Mouse (Mus musculus) thymus, postnatal 10 days (tissue): Measurements from ENCODE around the gene Rnh1.

ENCODE experiments used
- DNase-seq, 2 experiments: peaks; one replicate each; pipeline ENCODE4 v3.0.0; 2021; ENCODE audit warnings: low spot score in 2 of 2

Gene Rnh1

DNA sequence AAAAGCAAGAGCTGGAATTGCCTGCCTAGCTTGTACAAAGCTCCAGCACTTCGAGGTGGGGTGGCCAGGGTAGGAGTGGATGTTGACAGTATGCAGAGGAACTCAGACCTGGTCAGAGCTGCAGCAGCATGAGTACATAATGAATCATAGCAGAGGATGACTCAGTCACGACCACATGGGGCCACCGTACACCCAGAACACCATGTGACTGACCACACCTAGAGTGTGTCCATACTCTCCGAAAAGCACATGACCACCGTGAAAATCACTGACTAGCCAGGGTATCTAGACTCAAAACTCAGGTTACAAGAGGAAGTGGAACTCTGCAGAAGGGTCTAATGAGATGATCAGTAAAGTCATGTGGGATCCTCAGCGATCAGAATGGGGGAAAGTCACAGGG, 7.8 kb downstream of the Rnh1 start:
- no peak for DNase-seq

DNA sequence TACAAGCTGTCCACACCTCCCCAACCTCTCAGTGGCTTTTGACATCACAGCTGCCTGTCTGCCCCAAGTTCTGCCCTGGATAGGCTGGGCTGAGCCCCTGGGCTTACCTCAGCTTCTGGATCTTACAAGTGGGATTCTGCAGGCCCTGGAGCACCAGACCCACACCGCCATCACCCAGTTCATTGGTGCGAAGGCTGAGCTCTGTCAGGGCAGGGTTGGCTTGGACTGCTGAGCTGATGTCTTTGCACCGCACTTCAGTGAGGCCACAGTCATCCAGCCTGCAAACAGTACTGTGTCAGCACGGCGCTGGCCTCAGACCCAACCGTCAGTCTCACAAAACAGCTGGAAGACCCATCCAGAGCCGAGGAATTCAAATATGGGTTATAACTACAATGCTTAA, 8.3 kb downstream of the Rnh1 start:
- DNase-seq: no peak

DNA sequence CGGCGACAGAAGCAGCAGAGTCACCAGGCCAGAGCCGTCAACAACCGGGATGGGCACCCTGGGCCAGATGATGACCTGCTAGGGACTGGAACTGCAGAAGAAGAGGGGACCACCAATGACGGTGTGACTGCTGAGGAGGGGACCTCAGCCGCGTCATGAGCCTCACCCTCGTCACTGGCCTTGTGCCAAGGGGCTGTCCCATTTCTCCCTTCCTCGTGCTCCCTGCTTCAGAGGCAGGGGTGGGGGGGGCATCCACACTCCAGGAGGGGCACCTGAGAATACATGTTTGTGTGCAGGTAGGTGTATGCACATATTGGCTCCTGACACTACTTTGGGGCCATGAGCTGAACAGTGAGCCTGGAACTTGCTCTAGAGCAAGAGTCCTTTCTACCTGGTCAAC, 17.3 kb downstream of the Rnh1 start:
- no peak for DNase-seq

DNA sequence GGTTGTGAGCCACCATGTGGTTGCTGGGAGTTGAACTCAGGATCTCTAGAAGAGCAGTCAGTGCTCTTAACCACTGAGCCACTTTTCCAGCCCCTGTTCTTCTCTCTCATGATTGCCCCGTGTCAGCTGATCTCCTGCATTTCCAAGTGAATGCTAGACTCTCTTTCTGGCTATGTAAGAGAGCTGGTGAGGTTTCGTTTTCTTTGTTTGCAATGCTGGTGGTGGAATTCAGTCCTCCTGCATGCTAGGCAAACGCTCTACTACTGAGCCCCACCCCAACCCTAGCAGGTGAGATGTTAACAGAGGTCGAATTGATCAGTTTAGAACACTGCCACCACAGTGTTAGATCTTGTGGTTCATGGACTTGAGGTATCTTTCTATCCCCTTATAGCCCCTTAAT, 24.0 kb downstream of the Rnh1 start:
- DNase-seq: no peak

DNA sequence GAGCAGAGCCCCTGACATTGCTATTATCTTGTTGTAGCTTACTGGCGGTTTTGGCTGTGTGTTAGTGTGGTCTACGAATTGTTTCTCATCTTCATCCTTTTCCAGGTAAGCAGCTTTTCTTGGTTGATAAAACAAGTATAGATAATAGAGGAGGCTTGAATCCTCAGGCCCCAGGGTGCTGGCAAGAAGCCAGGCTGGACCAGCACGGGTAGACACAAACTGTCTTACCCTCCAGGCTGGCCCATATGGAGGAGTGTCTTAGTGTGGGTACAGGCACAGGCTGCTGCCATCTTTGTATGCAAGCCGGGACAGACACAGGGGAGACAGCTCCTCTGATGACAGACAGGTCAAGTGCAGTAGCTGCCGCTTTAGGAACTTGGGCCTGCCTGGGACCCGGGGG, 25.6 kb downstream of the Rnh1 start:
- DNase-seq: no peak

DNA sequence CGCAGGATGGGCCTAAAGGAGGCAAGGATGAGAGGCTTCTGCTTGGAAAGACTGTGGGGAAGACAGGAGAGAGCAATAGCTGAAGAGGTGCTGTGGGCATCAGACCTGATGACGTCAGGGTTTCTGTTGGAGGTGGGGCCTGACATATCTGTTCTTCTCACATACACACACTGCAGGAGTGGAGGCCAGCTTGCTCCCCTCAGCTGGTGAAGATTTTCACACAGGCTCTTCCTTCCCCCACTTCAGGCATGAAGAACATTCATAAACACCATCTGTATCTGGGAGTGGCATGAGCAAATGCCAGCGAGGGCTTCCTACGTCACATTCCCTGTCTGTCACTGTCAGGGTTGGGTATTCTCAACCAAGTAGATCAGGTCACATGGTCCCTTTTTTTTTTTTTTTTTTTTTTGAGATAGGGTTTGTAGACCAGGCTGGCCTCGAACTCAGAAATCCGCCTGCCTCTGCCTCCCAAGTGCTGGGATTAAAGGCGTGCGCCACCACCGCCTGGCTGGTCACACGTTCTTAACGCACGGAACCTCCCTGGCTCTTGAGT, 26.5 kb downstream of the Rnh1 start:
- DNase-seq: no peak

DNA sequence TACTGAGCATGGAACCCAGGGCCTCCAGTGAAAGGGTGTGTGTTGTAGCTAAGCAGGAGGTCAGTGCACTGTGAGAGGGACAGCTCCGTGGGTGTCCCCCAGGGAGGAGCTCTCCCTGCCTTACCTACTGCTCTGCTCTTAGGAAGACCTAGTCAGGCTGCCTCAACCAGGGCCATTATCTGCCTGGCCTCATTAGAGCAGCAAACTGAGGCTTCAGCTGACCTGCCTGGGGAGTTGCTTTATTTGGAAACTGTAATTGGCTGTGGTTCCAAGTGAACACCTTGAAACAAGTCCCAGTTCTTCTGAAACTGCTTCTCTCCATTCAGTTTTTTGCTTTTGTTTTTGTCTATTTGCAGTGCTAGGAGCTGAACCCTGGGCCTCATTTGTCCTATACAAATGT, 27.3 kb downstream of the Rnh1 start:
- no peak for DNase-seq

DNA sequence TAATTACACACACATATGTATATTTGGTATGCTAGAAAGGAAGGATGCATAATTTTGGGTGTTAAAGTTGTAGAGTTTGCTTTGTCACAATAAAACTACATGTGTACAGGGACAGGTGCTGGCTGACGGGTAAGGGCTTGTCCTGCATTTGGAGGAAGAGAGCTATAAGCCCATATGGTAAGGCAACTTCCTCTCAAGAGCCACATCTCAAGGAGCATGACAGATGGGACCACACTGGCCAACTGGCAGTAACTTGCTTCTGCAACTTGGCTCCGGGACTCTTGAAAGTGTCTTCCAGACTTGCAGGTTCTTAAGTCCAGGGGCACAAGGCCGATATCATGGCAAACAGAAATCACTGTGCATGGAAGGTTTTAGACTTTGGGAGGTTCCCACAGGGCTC, 28.0 kb downstream of the Rnh1 start:
- no peak for DNase-seq

DNA sequence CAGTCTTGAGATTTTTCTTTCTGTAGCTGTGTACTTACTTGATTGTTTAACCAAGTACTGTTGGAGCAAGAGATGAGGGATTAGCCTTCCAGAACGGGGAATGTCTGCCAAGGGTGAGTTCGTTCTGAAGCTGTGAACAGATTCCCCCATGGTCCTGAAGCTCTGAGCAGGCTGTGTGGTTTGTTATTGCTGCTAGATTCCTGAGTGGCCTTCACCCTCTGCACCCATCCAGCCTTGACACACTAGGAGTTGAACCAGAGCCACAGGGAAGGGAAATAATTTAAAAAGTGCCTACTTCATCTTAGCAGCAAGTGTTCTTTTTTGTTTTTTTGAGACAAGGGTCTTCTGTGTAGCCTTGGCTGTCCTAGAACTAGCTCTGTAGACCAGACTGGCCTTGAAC, 28.8 kb downstream of the Rnh1 start:
- no peak for DNase-seq

DNA sequence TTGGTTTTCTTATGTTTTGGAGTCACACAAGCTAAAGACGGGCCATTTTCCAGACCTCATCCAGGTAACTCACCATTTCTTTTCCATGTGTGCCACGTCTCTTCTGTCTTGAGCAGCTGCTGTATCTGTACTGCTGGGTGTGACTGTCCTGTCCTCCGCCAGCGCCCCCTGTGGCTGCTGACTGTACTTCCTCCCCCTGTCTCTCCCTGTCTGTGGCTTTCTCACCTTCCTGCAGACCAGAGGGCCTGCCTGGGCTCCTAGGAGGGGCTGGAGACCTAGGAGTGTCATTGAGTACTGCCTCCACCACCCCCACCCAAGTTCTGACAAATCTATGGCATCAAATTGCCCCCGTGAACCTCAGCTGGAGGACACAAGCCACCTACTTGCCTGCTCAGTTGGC, 29.5 kb downstream of the Rnh1 start:
- peak; percentile 36 to 74 for DNase-seq

DNA sequence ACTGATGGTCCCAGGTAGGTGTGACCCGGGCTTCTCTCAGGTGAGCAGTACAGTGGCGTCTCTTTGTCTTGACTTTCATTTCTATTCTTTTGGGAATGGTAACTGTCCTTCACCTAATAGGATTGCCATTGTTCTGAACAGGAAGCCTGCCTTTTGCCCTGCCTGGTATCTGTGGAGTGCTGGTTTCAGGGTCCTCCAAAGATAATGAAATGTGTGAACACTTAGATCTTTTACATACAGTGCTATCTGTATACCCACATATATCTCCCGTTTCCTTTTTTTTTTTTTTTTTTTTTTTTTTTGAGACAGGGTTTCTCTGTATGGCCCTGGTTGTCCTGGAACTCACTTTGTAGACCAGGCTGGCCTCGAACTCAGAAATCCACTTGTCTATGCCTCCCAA, 31.3 kb downstream of the Rnh1 start:
- no peak for DNase-seq

DNA sequence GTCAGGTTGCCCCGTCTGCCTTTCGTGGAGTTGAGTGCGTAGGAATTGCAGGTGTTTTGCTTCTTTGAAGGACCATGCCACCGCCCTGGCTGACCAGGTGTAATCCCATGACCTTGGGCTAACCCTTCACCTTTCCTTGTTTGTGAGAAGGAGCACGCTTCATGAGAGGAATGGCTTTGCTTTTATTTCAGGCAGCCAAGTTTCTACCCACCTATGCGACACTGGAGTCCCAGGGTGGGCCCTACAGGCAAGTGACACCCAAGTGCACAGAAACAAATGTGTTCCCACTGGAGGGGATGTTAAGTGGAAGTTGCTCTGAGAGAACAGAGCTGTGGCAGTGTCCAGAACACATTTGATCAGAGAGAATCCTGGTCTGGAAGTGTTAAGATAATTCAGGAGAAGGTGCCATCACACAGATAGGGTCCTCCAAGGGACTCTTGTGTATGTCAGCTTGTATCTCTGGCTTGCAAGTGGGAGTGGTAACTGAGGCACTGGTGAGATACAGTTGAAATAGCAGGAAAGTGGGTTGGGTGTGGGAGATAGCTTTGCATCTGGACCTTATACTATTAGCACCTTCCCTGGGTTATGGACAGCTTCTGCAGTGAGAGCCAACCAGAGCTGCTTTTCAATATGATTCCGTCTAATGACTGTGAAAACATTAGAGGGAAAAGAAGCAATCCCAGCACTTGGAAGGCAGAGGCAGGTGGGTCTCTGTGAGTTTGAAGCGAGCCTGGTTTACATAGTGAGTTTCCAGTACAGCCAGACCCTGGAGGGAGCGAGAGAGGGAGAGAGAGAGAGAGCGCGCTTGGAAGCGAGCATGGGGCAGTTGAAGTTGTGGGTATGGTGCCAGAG, 40.5 kb downstream of the Rnh1 start:
- DNase-seq: no peak

DNA sequence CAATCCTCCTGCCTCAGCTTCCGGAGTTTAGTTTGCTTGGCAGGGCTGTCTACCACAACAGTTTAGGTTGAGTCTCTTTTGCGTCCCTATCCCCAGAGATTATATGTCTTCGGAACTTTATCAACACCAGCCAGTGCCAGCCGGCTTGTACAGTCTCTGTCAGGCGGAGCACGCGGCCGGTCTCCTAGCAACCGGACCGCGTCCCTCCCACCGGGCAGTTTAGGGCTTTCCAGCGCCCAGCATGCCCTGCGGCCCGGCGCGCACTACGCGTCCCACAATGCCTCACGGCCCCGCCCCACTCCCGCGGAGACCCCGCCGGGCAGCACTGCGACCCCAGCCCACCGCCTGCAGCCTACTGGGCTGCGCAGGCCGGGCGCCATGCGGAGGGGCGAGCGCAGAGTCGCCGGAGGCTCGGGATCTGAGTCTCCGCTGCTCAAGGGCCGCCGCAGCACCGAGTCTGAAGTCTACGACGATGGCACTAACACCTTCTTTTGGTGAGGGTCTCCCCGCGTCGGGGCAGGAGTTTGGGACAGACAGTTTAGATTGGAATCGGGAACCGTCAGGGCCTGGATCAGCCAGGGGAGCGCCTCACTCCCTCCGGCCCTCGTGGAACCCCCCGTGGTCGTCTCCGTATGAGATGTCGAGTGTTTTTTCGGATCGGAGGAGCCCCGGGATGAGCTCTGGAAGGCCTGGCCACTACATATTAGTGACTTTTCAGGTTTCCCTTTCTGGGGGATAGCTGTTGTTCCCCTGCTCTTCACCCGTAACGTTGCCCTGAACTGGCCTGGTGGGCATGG, 41.4 kb downstream of the Rnh1 start:
- DNase-seq: peak; percentile 77 to 81

DNA sequence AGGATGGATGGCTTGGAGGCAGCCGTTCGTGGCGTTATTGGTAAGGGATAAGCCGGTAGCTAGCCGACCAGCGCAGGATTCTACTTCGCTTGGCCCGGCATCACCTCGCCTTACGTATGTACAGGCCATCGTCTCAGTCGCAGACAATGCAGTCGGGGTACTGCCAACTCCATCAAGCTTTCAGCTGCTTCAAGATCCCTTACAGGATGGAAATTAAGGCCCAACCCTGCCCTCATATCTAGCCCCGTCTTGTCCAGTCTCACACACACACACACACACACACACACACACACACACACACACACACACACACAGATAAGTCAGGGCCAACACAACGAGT, 49.2 kb downstream of the Rnh1 start:
- no peak for DNase-seq

DNA sequence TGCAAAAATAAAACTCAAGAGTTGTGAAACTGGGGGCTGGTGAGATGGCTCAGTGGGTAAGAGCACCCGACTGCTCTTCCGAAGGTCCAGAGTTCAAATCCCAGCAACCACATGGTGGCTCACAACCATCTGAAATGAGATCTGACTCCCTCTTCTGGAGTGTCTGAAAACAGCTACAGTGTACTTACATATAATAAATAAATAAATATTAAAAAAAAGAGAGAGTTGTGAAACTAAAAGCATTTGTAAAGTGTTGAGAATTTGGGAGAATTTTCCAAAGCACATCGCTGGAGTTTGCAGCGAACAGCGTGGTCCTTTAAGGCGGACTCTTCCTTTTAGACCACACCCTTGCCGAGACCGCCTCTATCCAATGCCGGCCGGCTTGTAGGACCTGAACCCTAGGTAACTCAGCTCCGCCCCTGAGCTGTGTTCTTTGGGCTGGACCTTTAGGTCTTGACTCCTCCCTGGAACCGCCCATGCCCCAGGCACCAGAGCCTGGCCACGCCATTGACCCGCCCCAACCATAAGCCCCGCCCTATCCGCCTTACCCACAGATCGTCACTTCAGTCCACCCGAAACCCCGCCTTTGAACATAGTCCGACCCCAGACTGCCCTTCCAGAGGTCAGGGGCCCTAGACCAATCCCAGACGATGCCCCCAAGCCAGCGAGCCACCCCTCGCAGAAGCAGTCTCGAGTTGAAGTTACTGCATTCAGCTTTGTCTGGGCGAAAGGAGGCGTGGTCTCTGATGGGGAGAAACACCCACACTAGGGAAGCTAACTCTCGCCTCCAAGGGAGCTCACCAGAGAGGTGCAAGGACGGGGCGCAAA, 49.8 kb downstream of the Rnh1 start:
- DNase-seq: peak; percentile 72

DNA sequence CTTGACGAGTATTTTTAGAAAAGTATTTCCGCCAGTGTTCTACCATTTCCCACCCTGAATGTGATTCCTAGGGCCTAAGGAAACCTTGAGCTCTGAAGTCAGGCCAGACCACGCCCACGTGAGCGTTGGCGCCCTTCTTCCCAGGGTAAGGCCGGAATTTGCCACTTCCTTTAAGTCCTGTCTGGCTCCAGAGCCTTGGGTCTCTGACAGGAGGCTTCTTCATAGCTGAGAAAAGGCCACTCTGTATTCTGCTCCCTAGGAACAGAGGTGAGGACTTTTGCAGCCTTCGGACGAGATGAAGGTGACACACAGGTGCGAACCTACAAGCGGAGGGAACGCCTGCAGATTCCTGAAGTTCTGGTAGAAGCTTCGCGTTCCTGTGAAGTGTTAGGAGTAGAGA, 50.4 kb downstream of the Rnh1 start, which contains the start of gene Ptdss2:
Gene Ptdss2, plus strand, starts transcription at position 138 of the 400 bp plus-strand sequence.
- no peak for DNase-seq

DNA sequence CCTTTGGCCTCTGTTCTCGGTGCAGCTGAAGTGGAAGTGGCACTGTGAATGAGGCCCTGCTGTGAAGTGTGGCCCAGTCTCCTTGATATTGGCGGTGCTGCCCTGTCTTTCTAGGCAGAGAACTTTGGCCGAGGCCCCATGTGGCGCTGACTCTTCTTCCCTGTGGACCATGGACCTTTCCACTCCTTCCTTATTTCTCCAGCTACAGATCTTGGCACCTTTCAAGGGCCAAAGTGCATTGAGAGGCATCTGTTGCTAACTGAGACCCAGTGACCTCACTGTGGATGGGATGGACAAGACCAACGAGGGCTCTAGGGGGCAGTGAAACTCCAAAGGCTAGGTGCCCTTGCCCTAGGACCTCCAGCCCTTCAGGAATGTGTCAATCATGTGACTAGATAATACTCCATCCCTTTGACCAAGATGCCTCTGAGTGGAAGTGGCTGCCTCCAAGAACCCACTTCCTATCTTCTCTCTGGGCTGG, 51.6 kb downstream of the Rnh1 start:
- no peak for DNase-seq

DNA sequence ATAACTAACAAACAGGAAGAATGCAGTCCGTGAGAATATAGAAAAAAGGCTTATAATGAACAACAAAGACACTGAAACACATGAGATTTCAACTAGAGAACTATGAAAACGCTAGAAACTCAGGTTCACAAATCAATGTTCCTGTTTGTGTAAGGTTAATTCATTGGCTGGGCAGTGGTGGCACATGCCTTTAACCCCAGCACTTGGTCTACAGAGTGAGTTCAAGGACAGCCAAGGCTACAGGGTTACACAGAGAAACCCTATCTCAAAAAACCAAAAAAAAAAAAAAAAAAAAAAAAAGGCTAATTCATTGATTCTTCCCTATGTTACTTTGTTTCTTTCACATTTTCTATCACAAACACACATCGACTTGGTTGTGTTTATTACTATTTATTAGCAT, 52.1 kb downstream of the Rnh1 start:
- no peak for DNase-seq

DNA sequence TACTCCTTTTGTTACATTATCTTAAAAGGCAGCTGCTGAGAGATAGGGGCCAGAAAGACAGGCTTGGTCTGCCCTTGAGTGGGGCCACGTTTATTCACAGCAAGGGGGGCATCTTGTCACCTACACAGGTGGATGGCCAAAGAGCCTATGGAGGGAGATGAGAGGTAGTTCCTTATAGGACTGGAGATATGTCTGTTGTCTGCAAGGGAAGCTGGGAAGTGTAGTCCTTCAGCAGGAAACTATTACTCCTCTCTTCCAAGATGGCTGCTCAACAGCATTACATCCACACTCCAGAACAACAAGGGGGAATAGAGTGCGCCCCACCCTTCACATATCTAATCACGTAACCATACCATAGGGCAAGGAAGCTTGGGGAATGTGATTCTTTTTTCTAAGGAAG, 53.2 kb downstream of the Rnh1 start:
- DNase-seq: no peak

DNA sequence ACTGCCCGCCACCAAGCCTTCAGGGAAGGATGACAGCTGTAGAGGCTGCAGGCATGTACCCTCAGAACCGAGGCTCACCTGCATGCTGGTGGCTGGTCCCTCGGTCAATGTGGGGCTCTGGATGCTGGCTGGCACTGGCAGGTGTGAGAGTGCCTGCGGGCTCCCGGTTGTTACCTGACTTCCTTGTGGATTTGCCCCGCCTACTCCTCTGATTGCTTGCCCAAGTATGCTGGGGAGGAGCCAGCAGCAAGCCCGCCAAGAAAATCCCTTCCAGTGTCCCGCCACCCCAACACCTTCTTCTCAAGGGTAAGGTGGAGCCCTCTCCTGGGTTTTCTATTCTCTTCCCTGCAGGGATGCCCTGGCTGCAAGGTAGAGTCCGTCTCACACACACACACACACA, 55.0 kb downstream of the Rnh1 start, which contains the start of gene Ano9:
Gene Ano9, minus strand, starts transcription at position 171 of the 400 bp plus-strand sequence.
- DNase-seq: no peak

DNA sequence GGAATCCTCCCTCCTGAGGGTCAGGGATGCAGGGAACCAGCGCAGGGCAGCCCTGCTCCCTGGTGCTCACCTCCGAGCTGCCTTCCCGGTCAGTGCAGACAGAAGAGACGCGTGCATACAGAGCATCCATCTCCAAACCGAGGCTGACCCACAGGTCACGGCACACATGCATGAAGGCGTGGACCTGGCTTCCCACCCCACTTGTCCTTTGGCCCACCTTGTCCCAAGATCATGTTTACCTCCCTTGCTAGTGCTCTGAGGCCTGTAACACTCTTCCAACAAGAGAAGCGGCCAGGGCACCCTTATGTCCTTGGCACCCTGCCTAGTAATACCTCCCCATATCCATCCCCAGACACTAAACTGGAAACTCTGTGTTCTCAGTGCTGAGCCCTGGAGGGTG, 56.8 kb downstream of the Rnh1 start:
- no peak for DNase-seq
